Mouse (Mus musculus): ENCODE results near the gene Tox3.

DNA sequence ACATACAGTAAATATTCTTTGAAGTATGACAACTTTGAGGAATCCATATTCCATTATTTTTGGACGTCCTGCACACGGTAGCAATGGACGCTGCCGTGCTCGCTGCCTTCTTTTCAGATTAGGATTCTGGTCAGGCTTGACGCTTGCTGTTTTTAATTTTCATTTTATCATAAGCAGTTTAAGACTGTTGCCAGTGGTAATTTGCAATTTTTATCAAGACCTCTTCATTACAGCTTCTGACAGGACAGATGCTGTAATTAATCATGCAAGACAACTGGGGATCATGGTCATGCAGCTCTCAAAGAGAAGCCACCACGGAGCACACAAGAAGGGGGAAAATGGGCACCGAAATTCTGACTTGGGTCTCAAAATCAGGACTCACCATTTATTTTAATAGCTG, 101.8 kb downstream of the Tox3 start:
- TF ChIP-seq CTCF (IDR thresholded peaks at IDR 0.05; ENCODE audit: low read depth, low read length): no peak
- no peak for TF ChIP-seq EP300 (IDR thresholded peaks at IDR 0.05; ENCODE audit: insufficient read depth, low read depth, low read length)
- TF ChIP-seq POLR2A (IDR thresholded peaks at IDR 0.05; ENCODE audit: insufficient read depth, low read length): no peak

All from ES-Bruce4 (cell line).